Mouse (Mus musculus) lung, embryonic 16.5 days (tissue): ENCODE results near the gene Gm21783. TPM values are rescaled to one million over a fixed set of nuclear protein-coding genes. Genes with fewer than 3 reads are reported as not detected.
"Not testable (repeated sequence)": the region's sequence is repeated elsewhere in the genome, so short reads cannot be mapped to it uniquely, and the experiment has no call there.

Experiments
- ATAC-seq: fragments of 200-750 bp; cut with Nextera tagmentation; 2 replicates; pipeline ENCODE4 v1.8.0; 2017; ENCODE audit warnings: low read depth, mild to moderate bottlenecking, moderate library complexity
- H3K27ac ChIP-seq: fragments of 300-500 bp; sonication (generic); 2 replicates; pipeline ENCODE4 v1.5.1; 2014; ENCODE audit warnings: mild to moderate bottlenecking, control low read depth, low read length
- H3K27me3 ChIP-seq: fragments of 300-500 bp; sonication (generic); 2 replicates; pipeline ENCODE4 v1.6.1; 2014; ENCODE audit warnings: low read depth, low read length, mixed read lengths; ENCODE audit not compliant: control insufficient read depth, insufficient read depth
- H3K36me3 ChIP-seq: fragments of 300-500 bp; sonication (generic); 2 replicates; pipeline ENCODE4 v1.6.1; 2014; ENCODE audit warnings: low read length; ENCODE audit not compliant: control insufficient read depth, insufficient read depth
- H3K4me1 ChIP-seq: fragments of 300-500 bp; sonication (generic); replicated peaks from 2 replicates; pipeline ENCODE4 v1.6.1; 2014; ENCODE audit warnings: low read length, mixed read lengths; ENCODE audit not compliant: control insufficient read depth, insufficient read depth
- H3K4me2 ChIP-seq: fragments of 300-500 bp; sonication (generic); 2 replicates; pipeline ENCODE4 v1.6.1; 2014; ENCODE audit warnings: low read depth, low read length, control low read depth
- H3K4me3 ChIP-seq: fragments of 300-500 bp; sonication (generic); 2 replicates; pipeline ENCODE4 v1.5.1; 2014; ENCODE audit warnings: mild to moderate bottlenecking, low read length, control low read depth
- H3K9ac ChIP-seq: fragments of 300-500 bp; sonication (generic); 2 replicates; pipeline ENCODE4 v1.6.1; 2014; ENCODE audit warnings: low read length, control low read depth
- H3K9me3 ChIP-seq: fragments of 300-500 bp; sonication (generic); 2 replicates; pipeline ENCODE4 v1.6.1; 2016; ENCODE audit warnings: low read length; ENCODE audit not compliant: control insufficient read depth
- WGBS: fragments of 180-500 bp; shearing (Covaris S2); extraction: QIAGEN DNeasy Blood & Tissue Kit; methylation state at CpG from one replicate; pipeline ENCODE4 v1.1.7; 2014; 5-methylcytosine and 5-hydroxymethylcytosine counted together
- polyA plus RNA-seq: library from polyadenylated mRNA; unstranded; fragments of >200 nt; fragmentation: Nextera tagmentation; extraction: Ambion mirVana; gene quantifications from 2 replicates; pipeline ENCODE4 v1.2.1, GENCODE M21; 2015

Gene Gm21783
- polyA plus RNA-seq = not detected in 2 replicates

DNA sequence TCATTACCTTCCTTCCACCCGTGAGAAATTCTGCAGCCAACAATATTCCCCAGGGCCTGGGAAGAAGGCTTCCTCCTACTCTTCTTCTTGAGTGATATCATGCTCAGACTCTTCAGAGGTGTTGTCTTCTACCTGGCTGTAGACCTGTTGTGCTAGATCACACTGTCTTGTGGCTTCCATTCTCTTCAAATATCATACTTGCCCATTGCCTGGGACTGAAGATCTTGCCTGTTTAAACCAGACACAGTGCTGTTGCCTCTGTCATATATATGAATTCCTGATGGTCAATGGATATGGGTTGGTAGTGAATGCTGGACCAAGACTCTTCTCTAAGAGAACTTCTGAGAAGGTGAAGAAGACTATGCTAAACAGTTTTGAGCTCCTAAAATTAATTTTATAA is at the start of gene Gm21783:
Gene Gm21783, minus strand, starts transcription at position 101 of the 400 bp plus-strand sequence.
- H3K27ac ChIP-seq = not testable (repeated sequence)

More for the DNA sequence above, at the start of gene Gm21783:
- ATAC-seq, H3K36me3 ChIP-seq, H3K27me3 ChIP-seq, H3K4me2 ChIP-seq, H3K4me3 ChIP-seq, H3K4me1 ChIP-seq, H3K9ac ChIP-seq, H3K9me3 ChIP-seq: not testable (repeated sequence)
- no CpG with 5 or more reads among the region's 1 CpGs for WGBS
